Mouse (Mus musculus) B cell, adult 62 days (primary cell): ENCODE measurements around the gene Cd59b. TPM values are rescaled to one million over a fixed set of nuclear protein-coding genes. Genes with fewer than 3 reads are reported as not detected.

Source experiments
- total RNA-seq: library from RNA; stranded (reverse); gene quantifications from 4 replicates; pipeline ENCODE4 v1.2.4, GENCODE M21; 2023

Cd59b gene
- 1.2 TPM in 1 of 4 replicates, not detected in the others for total RNA-seq

DNA sequence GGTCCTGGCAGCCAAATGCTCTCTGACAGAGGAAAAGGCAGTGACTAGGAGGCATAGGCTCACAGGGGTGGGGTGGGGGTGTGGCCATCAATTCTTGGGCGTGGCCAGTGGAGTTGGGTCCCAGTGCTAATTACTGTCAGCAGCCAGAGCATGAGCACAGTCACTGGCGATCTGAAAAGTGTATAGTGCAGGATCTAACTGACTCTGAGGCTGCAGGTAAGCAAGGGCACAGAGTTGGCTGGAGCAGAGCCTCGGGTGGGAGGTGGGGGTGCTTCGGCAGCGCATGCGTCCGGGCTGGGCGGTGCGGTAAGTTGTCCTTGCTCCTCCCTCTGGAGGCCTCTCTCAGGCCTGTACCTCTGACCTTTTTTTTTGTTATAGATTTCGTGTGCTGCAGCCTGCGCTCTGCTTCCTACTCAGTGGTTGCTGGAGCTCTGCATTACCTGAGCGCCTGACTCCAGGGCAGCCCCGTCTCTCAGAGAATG is at the start of gene Cd59b:
Gene Cd59b (plus strand): TSS at position 146 of the 482 bp plus-strand sequence.

DNA sequence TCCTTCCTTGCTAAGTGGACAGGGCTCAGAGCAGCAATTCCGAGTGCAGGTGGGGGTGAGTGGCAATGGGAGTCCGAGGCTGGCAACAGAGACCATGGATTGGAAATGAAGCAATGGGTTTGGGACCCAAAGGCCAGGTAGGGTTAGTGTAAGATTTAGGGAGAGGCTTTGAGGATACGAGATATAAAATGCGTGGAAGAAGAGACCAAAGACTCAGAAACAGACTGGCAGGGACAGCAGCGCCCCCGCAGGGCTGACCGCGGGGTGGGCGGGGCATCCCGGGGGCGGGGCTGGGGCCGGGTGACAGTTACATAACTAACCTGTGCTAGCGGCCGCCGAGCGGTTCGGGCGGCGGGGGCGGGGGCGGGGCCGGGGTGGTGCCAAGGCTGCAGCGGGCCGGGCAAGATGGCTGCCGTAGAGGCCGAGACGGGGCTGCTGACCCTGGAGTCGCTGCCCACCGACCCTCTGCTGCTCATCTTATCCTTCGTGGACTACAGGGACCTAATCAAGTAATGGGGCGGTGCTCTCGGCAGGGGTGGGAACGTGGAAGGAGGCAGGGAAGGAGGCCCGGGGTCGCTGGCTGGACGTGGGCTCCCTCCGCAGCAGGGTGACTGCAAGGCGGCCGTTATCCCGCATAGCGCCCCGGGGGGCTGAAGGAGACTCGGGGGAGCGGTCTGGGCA is 42.1 kb upstream of the Cd59b start, which contains the start of gene Fbxo3:
Gene Fbxo3 (plus strand): TSS at position 264 of the 681 bp plus-strand sequence.

DNA sequence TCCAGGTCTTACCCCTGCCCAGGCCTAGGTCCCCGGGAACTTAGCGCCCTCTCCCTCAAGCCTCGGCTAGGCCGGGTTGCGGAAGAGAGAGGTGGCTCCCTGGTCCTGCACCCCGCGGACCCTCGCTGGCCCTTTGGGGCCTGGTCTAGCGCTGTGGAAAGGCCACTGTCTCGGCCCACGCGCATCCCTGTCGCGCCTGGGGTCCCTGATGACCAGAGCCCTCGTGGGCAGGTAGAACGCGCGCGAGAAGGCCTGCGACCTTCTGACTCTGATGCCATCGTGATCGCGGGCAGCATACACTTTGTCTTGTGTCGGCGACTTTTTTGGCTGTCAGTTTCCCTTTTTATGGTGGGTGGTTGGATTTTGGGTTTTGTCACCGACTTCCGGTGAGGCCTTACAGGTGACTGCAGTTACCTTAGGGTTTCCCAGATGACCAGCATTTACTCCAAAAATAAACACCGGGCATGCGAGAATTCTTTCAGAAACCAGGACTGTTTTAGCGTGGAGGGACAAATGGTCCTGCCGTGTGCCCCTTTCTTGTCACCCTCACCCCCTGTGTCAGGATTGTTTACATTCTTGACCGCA is 41.4 kb upstream of the Cd59b start, which contains the start of gene 4931422A03Rik:
Gene 4931422A03Rik (minus strand): TSS at position 223 of the 585 bp plus-strand sequence.

DNA sequence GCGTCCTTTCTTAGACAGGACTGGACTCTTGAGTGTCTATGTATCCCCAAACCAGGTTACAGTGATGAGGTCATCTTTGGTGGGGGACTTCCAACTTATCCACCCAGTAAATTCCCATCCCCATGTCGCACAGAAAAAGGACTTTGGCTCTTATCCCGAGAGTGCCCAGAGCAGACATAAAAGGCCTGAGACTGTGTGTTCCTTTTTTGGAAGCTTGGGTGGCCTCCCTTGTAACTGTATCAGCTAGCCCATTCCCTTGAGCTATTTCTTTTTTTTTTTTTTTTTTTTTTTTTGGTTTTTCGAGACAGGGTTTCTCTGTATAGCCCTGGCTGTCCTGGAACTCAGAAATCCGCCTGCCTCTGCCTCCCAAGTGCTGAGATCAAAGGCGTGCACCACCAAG is 4.1 kb upstream of the Cd59b start, which contains the start of gene Gm10912:
Gene Gm10912 (plus strand): TSS at position 301 of the 400 bp plus-strand sequence.

DNA sequence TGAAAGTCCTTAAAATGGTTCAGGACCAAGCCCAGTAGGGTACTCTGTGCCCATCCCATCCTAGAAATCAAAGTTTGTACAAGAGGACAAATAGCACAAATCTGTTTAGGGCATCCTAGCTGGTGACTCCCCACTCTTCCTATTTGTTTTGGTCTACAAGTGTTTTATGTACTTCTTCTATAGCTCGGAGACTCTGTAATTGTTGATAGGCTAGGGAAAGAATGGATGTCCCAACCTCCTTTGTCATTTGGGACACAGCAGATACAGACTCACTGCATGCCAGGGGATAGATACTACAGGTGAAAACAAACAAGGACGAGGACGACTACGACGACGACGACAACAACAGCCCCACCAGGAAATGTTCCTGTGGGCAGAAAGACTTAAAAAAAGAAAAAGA is 1.2 kb upstream of the Cd59b start, which contains the start of gene Gm10799:
Gene Gm10799 (minus strand): TSS at position 101 of the 400 bp plus-strand sequence.

DNA sequence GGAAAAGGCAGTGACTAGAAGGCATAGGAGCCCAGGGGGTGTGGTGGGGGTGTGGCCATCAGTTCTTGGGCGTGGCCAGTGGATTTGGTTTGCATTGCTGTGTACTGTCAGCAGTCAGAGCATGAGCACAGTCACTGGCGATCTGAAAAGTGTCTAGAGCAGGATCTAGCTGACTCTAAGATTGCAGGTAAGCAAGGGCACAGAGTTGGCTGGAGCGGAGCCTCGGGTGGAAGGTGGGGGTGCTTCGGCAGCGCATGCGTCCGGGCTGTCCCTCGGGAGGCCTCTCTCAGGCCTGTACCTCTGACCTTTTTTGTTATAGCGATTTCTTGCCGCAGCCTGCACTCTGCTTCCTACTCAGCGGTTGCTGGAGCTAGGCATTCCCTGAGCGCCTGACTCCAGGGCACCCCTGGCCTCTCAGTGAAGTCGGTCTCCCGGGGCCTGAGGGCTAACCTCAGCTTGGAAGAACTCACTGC is 26.1 kb downstream of the Cd59b start, which contains the start of gene Cd59a:
Gene Cd59a (plus strand): TSS at position 61 of the 473 bp plus-strand sequence.

DNA sequence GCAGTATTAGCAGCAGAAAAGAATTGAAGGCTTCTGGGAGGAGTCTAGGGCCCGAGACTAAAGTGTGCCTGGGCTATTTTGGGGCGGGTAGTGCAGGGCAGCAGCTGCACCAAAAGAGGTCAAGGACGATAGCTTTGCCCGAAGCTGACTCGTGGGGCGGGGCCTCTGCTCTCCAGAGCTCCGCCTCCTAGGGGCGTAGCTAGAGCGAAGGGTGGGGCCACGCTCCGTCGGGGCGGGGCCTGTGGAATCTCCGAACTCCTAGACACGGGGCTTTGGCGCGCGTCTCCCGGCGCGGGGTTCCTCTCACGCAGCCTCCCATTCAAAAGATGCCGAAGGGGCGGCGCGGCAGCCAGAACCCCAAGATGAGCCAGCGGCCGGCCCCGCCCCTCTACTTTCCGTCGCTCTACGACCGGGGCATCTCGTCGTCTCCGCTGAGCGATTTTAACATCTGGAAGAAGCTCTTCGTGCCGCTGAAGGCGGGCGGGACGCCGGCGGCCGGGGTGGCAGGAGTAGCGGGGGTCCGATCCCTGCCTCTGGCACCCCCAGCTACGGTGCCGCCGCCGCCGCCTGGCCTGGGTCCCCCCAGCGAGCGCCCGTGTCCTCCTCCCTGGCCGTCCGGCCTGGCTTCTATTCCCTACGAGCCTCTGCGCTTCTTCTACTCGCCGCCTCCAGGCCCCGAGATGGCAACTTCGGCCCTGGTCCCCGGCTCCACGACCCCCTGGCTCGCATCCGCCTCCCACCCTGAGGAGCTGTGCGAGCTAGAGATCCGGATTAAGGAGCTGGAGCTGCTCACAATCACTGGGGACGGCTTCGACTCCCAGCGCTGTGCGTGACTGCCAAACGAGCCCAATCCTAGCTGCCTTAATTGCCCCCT is 53.1 kb downstream of the Cd59b start, which contains the start of gene A930018P22Rik:
Gene A930018P22Rik (plus strand): TSS at position 265 of the 874 bp plus-strand sequence.

Other genes starting within 250 kb of the Cd59b start
- 217 to 220 TPM (median 219 TPM) in 4 replicates for gene Lmo2, start 111.9 kb upstream of the Cd59b start, total RNA-seq
- 21.7 to 26.9 TPM (median 26.3 TPM) in 4 replicates for gene Fbxo3, start 42.1 kb upstream of the Cd59b start, total RNA-seq
- gene 4931422A03Rik, start 41.5 kb upstream of the Cd59b start, total RNA-seq, result not detected in 4 replicates
- 0.39 to 0.58 TPM in 2 of 4 replicates, not detected in the others for gene Gm10912, start 4.0 kb upstream of the Cd59b start, total RNA-seq
- not detected in 4 replicates for gene Gm10799, start 1.3 kb upstream of the Cd59b start, total RNA-seq
- 0.53 to 1.0 TPM (median 0.59 TPM) in 4 replicates for gene Cd59a, start 26.0 kb downstream of the Cd59b start, total RNA-seq
- gene A930018P22Rik, start 52.9 kb downstream of the Cd59b start, total RNA-seq, result not detected in 4 replicates